Mouse (Mus musculus) kidney, adult 18-20 months (tissue): ENCODE data around the gene Hps4.

Source experiments
- DNase-seq: peaks from one replicate; pipeline ENCODE4 v3.0.0; 2021

Gene Hps4

DNA sequence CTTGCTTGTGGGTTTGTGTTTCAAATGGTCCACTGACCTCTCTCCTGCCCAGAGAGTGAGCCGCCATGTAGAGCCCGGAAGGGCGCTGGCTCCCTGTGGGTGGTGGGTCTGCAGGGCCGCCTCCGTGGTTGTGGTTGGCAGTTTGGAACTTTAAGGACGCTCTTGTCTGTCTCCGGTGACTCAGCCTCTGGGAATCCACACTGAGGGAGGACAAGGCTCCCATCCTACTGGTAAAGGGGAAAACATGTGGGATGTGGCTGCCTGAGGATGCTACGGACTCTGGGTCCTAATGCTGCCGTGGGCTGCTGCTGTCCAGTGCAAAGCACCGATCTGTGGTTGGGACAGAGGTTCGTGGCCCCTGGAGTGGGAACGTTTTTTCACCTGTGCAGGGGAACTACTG is 25.0 kb downstream of the Hps4 start:
- no peak for DNase-seq

DNA sequence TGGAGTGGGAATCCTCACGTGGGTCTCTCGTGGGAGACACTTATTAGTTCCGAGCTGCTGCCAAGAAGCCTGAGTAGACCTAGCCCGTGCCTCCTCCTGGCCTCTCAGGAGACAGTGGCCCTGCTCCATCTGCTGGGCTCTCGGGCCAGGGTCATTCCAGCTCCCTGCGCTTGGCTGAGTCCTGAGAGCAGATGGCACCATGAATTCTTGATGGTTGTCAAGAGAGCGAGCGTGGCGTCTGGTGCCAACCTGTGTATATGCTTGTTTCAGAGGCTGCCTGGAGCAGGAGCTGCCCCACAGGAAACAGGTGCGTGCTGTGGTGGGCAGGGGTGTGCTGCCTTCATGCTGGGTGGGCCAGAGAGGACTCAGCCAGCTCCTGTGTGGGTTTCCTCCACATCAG is 25.8 kb downstream of the Hps4 start:
- no peak for DNase-seq

DNA sequence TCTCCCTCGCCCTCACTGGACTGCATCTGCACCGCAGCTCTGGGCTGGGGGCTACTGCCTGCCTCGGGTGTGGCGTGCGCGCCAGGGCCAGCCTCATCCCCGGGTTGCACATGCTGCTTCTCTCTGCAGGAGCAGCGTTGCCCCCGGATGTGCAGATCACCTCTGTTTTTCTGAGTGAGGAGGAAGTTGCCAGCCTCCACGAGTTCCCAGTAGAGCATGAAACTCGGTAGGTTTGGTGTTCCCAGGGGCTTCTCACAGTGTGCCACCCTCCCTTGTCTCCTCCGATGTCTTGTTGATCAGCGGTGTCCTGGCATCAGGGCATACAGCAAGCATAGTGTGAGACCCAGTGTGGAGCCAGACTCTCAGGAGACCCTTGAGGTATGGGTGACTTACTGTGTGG is 26.4 kb downstream of the Hps4 start:
- no peak for DNase-seq

DNA sequence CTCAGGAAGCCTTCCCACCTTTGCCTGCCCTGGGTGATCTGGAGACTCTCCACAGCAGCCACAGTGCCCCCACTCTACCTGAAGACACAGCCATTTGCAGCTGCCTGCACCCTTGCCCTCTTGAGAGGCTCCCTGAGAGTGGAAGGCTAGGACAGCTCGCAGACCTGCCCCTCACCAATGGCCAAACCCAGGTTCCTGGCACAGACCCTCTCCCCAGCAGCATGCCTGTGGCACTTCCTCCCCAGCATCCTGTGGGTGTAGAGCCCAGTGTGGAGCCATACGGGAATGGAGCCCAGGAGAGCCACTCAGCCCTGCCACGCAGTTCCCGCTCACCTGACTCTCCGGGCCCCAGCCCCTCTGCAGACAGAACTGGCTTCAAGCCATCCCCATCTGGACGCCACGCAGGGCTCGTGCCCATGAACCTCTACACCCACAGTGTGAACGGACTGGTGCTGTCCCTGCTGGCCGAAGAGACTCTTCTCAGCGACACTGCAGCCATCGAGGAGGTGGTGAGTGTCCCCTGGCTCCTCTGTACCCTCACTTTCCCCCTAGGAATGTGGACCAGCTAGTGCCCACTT is 27.4 kb downstream of the Hps4 start:
- DNase-seq, result no peak

DNA sequence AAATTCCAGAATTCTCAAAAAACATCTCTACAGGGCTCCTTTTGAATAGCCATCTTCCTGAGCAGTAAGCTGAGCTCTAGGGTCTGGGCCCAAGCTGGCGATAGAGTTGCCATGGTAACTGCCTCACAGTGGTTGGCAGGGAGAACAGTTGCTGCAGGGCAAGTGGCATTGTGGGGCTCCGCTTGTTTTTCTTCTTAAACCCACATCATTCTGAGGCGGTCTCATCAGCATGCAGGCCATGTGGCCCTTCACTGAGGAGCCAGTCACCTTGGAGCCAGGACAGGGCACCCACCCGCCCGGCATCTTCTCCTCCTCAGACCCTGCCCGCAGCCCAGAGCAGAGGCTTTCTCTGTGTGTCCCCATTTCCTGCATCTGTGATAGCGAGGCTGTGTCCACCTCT is 29.1 kb downstream of the Hps4 start:
- DNase-seq, result no peak

DNA sequence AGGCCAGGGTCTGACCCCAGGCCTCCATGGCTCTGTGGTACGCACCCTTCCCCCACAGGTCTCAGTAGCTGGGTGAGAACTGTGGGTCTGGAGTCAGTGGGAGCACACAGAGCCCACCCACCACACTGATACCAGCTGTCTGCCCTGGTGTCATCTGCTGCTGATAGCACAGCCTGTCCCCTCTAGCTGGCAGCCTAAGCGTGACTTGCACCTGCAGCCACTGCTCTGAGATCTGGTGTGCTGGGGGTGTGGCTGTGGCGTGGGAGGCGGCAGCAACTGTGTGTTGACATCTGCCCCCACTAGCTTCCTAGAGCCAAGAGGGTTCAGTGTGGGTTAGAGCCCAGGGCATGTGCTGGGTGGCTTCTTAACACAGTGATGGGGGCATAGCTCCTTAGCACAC is 33.2 kb downstream of the Hps4 start:
- no peak for DNase-seq

DNA sequence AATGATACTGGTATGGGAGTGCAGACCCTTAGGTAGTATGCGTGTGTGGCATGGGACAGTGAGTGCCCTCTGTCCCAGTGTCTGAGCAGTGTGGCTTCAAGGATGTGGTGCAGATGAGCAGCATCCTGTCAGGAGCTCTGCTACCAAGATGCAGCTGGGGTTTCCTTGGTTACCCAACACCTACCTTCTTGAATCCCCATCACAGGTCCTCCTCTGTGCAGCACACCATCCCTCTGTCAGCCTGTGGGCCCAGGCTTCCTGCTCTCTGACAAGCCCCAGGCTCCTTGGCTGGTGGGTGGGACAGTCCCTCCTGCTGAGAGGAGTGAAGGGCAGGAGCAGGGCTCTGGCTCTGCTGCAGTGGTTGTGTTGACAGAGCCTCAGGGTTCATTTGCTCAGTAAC is 34.5 kb downstream of the Hps4 start:
- DNase-seq, result no peak

DNA sequence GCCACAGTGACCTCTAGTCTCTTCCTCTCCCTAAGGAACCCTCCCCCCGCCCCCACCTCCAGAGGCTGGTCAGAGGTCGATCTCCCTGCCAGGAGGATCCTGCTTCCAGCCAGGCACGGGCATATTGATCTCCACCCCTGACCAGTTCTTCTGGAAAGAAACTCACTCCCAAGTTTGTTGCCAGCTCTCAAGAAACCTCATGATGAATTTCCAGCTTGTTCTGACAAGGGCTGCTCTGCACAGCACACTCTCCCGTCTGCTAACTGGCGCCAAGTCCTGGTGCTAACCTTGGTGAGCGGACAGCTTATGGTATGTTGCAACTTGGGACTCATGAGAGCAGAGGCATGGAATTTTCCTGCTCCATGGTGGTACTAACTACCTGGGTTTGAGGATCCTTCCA is 35.8 kb downstream of the Hps4 start:
- DNase-seq, result peak; percentile 16

DNA sequence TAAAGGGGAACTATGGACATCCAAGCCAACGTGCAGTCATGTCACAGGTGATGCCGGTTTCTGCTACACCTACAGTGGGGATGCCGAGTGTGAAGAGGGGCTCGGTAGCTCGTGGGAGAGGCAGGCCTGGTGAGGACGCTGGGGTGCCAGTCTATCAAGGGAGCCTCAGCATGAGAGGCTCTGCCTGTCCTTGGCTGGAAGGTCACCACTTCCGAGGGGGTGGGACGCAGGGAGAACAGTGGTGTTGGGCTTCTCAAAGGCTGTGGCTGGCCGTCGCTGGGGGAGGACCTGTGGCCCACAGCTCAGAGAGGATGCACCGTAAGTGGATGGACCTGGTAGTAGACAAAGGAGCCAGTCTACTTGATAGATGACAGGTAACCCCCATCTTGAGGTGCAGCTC is 38.3 kb downstream of the Hps4 start:
- DNase-seq, result no peak

DNA sequence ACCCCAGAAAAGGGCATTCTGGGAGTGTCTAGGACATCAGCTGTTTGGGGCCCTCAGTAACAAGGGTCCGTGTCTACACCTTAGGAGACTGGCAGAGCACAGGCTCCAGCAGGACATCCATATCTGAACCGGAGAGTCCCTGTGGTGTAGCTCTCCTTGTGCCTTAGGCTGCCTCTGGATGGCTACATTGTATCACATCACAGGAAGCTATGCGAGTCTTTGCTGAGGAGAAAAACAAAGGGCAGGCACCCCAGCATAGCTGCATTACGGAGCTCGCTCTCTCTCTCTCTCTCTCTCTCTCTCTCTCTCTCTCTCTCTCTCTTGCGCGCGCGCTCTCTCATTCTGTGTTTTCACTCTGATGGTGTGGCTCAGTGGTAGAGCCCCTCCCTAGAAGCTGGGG is 39.2 kb downstream of the Hps4 start:
- DNase-seq, result no peak

DNA sequence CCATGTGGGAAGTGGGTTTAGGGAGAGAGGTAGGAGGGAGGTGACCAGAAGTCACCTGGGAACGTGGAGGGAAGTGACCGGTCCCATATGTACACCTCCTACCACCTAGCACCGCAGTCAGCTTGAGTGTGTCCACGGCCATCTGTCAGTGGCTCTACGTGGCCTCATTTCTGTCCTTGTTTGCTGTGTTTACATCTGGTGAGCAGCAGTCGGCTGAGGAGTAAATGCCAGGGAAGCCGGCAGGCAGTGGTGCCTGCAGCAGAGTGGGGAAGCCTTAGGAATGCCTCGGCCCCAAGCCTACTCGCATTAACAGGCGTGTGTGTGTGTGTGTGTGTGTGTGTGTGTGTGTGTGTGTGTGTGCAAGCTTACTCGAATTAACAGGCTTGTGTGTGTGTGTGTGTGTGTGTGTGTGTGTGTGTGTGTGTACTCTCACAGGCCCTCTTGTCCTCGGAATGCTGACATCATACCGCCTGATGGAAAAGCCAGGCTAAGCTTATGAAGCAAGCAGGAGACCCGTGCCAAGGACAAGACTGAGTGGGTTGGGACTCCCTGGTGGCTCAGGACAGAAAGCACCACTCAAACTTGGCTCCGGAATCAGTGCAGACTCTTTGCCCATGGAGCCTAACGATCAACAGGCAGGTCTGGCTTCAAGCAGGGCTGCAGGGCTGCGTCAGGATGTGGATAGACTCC is 39.9 kb downstream of the Hps4 start:
- DNase-seq, result no peak

DNA sequence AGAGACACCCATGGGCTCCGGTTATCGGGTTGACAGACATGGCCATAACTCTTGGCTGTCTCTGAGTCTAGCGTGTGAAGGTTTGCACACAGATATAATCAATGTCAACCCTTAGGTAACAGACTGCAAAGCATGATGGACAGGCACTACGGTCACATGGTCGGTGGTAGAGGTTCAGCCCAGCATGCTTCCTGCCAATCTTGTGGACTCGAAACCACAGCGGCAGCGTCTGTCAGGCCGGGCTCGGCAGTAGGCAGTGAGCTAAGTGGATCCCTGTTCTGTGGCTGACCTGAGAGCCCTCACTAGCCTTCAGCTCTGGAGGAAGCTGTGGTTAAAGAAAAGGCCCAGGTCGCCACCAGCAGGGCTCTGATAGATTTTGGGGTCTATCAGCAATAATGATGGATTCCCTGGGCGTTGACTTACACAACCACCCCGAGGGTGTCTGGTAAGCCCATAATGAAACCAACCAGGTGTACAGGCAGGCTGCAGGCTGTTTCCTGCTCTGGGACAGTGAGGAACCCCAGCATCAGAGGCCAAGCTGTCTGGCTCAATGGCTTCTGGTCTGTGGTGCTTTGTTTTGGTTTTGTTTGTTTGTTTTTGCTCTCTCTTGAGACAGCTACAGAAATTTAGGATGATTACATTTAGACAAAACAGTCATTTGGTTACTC is 42.1 kb downstream of the Hps4 start:
- DNase-seq, result no peak

DNA sequence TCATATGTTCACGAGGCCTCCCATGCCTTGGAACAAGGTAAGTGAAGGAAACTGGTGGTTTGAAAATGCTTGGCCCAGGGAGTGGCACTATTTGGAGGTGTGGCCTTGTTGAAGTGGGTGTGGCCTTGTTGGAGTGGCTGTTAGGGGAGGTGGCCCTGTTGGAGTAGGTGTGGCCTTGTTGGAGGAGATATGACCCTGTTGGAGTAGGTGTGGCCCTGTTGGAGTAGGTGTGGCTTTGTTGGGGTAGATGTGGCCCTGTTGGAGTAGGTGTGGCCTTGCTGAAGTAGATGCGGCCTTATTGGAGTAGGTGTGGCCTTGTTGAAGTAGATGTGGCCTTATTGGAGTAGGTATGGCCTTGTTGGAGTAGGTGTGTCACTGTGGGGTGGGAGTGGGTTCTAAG is 43.1 kb downstream of the Hps4 start:
- no peak for DNase-seq

DNA sequence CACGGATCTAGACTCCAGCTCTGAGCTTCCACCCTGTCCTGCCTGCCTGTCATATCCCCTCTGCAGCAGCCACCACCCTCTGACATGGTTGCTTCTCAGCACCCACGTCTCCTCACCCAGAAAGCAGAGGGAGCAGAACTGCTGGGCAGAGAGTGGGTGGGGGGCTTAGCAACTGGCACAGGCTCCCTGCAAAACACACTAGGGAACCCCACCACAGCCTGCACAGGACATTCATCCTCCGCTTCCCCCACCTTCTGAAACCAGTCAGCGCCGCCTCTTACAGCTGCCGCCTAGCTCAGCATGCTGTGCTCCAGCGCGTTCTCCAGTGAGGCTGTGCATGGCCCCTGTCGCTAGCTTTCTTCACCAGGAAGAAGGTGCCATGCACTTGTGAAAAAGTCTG is 46.5 kb downstream of the Hps4 start:
- no peak for DNase-seq

DNA sequence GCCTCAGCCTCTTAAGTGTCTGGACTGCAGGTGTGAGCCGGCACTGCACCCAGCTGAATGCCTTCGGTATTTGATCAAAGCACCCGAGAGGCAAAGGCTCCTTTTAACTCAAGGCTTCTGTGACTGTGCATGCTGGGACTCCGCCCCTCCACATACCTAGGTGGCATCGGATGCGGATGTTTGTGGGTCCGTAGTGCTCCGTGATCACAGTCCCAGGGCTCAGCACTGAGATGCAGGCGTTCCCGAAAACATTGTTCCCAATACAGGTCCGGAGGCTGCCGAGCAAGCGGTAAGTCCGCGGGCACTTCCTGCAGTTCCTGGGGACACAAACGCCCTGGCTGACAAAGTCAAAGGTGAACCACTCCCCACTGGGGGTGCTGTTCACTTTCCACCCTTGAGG is 48.1 kb downstream of the Hps4 start:
- no peak for DNase-seq

DNA sequence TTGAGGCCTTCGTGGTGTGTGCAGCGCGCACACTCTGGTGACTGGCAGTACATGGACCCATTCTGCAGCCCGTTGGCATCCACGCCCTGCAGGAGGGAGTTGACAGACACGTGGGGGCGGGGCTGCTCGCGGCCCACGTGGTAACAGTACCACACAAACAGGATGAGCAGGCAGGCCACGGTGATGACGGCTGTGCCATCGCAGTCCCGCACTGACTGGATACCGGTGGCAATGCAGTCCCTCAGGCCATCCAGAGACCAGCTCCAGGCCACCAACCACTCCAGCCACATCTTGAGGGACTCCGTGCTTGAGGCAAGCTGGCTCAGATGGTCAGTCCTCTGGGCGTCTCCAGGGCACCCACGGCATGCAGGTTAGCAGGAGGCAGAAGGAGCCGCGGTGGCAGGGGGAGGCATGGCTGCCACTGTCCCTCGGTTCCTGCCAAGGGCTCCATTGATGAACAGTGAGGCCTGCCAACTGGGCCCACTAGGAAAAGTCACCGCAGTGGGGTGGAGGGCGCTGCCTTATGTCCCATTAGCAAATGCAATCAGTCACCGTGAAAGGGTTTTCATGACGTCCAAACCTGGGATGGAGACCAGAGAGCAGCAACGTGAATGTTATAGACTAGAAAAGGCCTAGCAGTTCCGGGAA is 48.9 kb downstream of the Hps4 start:
- no peak for DNase-seq

DNA sequence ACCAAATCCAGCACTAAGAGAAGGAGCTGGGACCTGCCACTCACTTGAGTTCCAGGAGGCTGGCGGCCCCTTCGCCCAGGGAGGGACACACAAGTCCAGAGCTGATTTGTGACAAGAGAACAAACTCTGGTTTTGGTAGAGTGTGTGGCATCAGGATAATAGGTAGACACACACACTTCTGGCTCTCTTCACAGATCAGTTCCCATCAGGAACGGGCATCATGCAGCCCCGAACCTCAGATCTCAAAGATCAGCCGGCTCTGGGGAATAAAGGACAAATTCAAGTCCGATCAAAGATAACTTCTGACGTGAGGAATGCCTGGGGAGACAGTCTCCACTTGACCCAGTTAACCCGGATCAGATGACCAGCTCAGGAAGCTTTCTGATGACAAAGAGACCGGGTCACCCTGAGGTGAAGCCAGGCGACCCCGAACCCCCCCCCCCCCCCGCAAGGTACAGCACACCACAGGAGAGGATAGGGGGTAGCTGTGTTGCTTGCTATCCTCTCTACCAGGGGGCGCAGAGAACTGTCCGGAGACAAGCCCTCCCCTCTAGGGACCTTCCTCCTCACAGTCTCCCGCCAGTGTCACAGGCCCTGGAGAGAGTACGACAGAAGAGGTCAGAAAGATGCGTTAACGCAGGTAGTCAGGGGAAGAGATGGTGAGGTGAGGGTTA is 51.0 kb downstream of the Hps4 start:
- DNase-seq, result no peak

DNA sequence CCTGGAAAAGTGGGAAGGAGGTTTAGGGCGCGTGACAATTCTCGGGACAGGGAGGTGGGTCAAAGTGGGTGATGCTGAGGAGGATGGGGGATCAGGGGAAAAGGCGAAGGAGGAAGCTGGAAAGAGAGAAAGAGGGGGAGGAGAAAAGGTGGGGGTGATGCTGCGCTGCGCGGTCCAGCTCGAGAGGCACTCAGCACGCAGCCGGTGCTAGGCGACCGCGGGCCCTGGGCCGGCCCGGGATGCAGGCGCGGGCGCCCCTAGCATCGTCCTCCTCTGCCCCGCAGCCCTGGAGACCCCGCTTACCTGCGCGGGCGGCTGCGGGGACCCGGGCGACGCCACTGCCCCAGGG is 51.5 kb downstream of the Hps4 start:
- DNase-seq, result no peak

DNA sequence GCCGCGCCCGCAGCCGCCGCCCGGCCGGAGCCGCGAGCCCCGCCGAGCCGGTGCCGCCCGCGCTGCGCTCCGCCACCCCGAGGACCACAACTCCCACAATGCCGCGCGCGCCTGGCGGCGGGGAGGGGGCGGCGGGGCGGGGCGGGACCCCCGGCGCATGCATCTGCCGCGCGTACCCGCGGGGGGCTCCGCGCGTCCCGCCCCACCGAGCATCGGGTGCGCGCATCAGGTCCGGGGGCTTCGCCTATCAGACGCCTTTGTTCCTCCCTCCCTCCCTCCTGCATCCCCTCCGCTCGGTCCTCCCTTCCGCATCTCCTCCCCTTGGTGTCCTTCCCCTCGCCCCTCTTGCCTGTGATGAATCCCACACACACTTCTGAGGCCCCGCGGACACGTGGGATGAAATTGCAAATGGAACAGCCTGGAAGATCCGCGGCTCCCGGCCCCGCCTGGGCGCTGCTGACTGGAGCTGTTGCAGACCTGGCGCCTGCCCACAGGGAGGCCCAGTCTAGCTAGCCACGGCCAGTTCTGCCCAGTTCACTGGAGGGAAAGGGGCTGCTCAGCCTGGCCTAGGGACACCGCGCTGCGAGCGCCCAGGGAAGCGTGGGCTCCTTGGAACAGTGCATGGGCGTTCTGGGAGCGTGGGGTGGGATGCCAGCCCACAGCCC is 52.0 kb downstream of the Hps4 start, which contains the start of gene Asphd2:
Gene Asphd2, minus strand, starts transcription at position 88 of the 665 bp plus-strand sequence.
- DNase-seq, result no peak

DNA sequence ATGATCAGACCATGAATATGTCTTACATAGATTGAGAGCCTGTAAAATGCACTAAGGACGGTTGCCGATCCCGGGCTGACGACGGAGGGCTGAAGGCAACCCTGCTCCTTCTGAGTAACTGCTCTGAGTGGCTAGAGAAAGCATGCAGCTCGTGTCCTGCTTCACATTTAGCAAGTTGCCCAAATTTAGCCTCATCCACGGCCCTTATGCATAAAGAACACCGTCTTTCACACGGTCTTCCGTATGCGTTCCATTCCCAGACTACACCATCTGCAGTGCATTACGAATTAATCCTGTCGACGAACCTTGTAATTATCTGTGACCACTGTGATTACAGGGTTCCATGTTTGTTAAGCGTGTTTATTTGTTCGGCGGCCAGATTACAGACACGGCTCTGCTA is 53.2 kb downstream of the Hps4 start:
- DNase-seq, result no peak

DNA sequence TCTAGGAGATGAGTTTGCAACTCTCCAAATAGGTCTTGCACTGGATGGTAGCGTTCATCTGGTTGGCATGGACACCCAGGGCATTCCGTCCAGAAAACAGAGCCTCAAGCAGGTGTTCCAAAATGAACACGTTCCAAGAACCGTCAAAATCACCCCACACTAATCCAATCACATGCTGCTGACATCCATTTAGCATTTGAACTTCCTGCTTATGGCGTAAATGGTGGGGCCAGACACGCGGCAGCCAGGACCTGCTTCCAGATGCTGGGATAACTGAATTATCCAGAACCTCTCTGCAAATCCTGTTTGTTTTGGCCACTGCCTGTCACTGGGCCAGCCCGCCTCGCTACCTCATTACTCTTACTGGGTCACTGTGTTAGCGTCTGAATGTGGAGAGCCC is 56.4 kb downstream of the Hps4 start:
- no peak for DNase-seq

DNA sequence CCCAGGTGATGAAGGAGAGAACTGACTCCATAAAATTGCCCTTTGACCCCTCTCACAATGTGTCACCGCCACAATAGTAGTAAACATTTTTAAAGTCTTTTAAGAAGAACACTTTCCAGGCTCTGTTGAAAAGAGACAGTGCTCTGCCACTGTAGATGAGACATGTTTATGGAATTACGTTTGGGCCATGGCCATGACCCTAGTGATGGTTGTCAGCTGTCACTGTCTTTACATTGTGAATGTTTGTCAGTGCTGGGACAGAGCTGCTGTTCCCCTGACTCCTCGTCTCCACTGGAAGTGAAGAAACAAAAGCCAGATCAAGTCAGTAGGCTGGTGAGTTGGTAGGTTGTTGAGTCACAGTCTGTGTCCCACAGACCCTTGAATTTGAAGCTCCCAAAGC is 59.6 kb downstream of the Hps4 start:
- no peak for DNase-seq

DNA sequence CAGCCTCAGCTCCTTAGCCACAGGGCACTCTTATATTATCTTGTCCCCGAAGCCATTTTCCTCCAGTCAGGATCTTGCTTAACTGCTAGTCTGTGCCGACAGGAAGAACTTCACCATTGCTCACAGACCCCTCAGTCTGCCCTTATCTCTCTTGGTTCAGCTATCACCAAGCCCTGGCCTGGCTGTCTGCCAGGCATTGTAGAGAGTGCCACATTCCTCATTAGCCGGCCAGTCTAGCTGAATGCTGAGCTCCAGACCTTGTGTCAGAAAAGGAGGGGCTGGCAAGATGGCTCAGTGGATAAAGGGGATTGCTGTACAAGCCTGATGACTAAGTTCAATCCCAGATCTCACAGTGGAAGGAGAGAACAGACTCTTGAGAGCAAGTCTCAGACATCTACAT is 63.1 kb downstream of the Hps4 start:
- no peak for DNase-seq
